Mouse (Mus musculus) liver, adult 2 months (tissue): ENCODE data around the gene Nop53. TPM values are rescaled to one million over a fixed set of nuclear protein-coding genes. Genes with fewer than 3 reads are reported as not detected.

Source experiments
- DNase-seq: peaks from one replicate; pipeline ENCODE4 v3.0.0-alpha.2; 2011; ENCODE audit warnings: low read depth, low spot score; ENCODE audit errors: extremely low read depth
- H3K27ac ChIP-seq: fragments of 200-500 bp; replicated peaks from 2 replicates; pipeline ENCODE4 v1.5.1; 2012; ENCODE audit warnings: low read depth, mild to moderate bottlenecking, control low read depth, inconsistent platforms, low read length; ENCODE audit not compliant: insufficient read depth
- H3K27me3 ChIP-seq: fragments of 200-500 bp; 2 replicates; pipeline ENCODE4 v1.6.1; 2012; ENCODE audit warnings: mild to moderate bottlenecking, moderate library complexity, low read length, inconsistent platforms; ENCODE audit not compliant: control insufficient read depth, insufficient read depth
- H3K36me3 ChIP-seq: fragments of 200-500 bp; 2 replicates; pipeline ENCODE4 v1.6.1; 2012; ENCODE audit warnings: low read length, inconsistent platforms; ENCODE audit not compliant: control insufficient read depth, insufficient read depth
- H3K4me1 ChIP-seq: fragments of 200-500 bp; 2 replicates; pipeline ENCODE4 v1.6.1; 2011; ENCODE audit warnings: low read length; ENCODE audit not compliant: control insufficient read depth, insufficient read depth
- H3K4me3 ChIP-seq: fragments of 200-500 bp; 2 replicates; pipeline ENCODE4 v1.5.1; 2011; ENCODE audit warnings: low read depth, mild to moderate bottlenecking, control low read depth, low read length, moderate library complexity; ENCODE audit not compliant: insufficient read depth
- H3K79me2 ChIP-seq: fragments of 200-500 bp; 2 replicates; pipeline ENCODE4 v1.6.1; 2012; ENCODE audit warnings: inconsistent platforms, mild to moderate bottlenecking, low read length, moderate library complexity; ENCODE audit not compliant: control insufficient read depth, insufficient read depth
- H3K9ac ChIP-seq: fragments of 200-500 bp; 2 replicates; pipeline ENCODE4 v1.6.1; 2012; ENCODE audit warnings: low read depth, mild to moderate bottlenecking, control low read depth, inconsistent platforms, low read length
- CTCF ChIP-seq: fragments of 200-500 bp; IDR thresholded peaks from 2 replicates; pipeline ENCODE4 v1.5.1; 2011; ENCODE audit warnings: low read depth, low read length, control low read depth
- POLR2A ChIP-seq: fragments of 200-500 bp; IDR thresholded peaks from 2 replicates; pipeline ENCODE4 v1.6.1; 2011; ENCODE audit warnings: low read length, control low read depth; ENCODE audit not compliant: insufficient read depth; ENCODE audit errors: extremely low read depth
- WGBS: fragments of 180-500 bp; shearing (Covaris S2); methylation state at CpG from one replicate; pipeline ENCODE4 v1.1.7; 2018; 5-methylcytosine and 5-hydroxymethylcytosine counted together
- polyA plus RNA-seq: library from polyadenylated mRNA; depleted of rRNA; stranded (reverse); fragments of >200 nt; gene quantifications from 2 replicates; pipeline ENCODE4 v1.2.3, GENCODE M21; 2012
- total RNA-seq: library from RNA; depleted of rRNA; stranded (reverse); fragments of >200 nt; gene quantifications from 2 replicates; pipeline ENCODE4 v1.2.3, GENCODE M21; 2014

Gene Nop53
- total and polyA plus RNA-seq, 2 experiments: 59.6 to 65.2 TPM

DNA sequence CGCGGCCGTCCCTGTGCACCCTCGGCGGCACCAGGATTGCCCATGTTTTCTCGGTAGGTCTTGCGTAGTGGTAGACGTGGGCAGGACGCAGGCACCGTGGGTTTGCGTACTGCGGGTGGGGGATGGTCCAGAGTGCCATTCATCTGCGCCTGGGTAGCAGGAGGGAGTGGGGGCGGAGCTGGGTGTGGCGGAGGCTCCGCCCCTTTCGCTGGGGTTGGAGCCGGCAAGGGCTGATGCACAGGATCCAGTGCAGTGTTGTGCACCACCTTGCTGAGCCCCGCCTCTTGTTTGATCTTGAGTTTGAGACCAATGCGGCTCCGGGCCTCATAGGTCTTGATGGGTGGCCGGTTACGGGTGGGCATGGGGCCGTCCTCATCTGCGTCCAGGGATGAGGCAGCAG, 26.4 kb upstream of the Nop53 start:
- H3K9ac ChIP-seq: no peak overlapping the region
- DNase-seq: no peak
- H3K4me3 ChIP-seq: no peak overlapping the region
- TF ChIP-seq POLR2A (no peak), CTCF (no peak)
- H3K4me1 ChIP-seq: no peaks in the 10 kb centered on the region
- H3K27ac ChIP-seq: no peak overlapping the region
- H3K79me2 ChIP-seq: no peaks in the 10 kb centered on the region
- 91% methylated on average over 25 of the region's 25 CpGs for WGBS
- no peaks in the 10 kb centered on the region for H3K27me3 ChIP-seq
- H3K36me3 ChIP-seq: peaks cover 7% of the 10 kb centered on the region; the same call in 1 of the 2 replicates

DNA sequence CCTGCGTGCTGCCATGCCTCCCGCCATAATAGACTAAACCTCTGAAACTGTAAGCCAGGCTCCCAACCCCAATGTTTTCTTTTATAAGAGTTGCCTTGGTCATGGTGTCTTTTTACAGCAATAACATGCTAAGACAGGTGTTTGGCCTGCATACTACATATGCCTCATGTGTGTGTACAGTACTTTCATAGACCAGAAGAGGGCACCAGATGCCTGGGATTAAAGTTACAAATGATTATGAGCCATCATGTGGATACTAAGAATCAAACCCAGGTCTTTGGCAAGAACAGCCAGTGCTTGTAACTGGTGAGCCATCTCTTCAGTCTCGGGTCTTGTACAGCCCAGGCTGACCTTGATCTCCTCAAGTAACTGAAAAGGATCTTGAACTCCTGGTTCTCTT, 23.8 kb upstream of the Nop53 start:
- 99% methylated on average over 3 of the region's 3 CpGs for WGBS
- TF ChIP-seq POLR2A (no peak), CTCF (peak; percentile 19; the same call in 1 of the 2 replicates)
- no peak for DNase-seq
- Histone ChIP-seq H3K9ac (no peak overlapping the region), H3K36me3 (peaks cover 7% of the 10 kb centered on the region; the same call in 1 of the 2 replicates), H3K27me3 (no peaks in the 10 kb centered on the region), H3K79me2 (no peaks in the 10 kb centered on the region), H3K4me3 (no peak overlapping the region), H3K27ac (no peak overlapping the region), H3K4me1 (no peaks in the 10 kb centered on the region)

DNA sequence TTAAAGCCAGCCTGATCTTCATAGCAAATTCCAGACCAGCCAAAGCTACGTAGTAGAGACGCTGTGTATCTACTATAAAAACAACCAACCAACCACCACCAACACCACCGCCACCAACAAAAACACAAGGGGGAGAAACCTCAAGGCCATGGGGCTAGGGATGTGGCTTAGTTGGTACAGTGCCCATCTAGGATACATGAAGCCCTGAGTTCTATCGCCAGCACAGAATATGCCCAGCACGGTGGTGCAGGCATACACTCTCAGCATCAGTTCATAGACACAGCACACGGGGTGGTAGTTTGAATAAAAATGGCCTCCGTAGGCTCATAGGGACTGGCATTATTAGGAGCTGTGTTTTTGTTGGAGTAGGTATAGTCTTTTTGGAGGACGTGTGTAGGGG, 22.4 kb upstream of the Nop53 start:
- H3K36me3 ChIP-seq: peaks cover 7% of the 10 kb centered on the region; the same call in 1 of the 2 replicates
- no peaks in the 10 kb centered on the region for H3K27me3 ChIP-seq
- no peaks in the 10 kb centered on the region for H3K79me2 ChIP-seq
- 92% methylated on average over 8 of the region's 8 CpGs for WGBS
- no peak overlapping the region for H3K27ac ChIP-seq
- DNase-seq: no peak
- no peak overlapping the region for H3K9ac ChIP-seq
- H3K4me3 ChIP-seq: no peak overlapping the region
- H3K4me1 ChIP-seq: no peaks in the 10 kb centered on the region
- no peak for TF ChIP-seq CTCF
- TF ChIP-seq POLR2A: no peak

DNA sequence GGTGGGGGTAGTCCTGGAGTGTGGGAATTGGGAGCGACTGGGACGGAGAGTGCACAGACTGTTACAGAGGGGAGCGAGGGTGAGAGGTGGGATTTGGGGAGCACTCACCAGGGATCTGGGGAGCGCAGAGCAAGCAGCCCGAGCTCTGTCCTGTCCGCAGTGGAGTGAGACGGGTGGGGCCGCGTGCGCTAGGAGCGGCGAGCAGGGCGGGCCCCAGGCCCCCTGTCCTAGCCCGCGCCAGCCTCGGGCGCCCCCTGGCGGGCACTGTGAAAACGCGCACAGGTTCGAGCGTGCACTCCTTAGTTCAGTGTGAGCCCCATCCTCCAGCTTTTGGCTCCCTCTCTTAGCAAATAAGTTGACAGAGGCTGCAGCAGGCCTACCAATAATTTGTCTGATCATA, 21.4 kb upstream of the Nop53 start, which contains the start of gene Ehd2:
Gene Ehd2 (minus strand): TSS at position 256 of the 400 bp plus-strand sequence.
- no peaks in the 10 kb centered on the region for H3K79me2 ChIP-seq
- 5% methylated on average over 22 of the region's 22 CpGs for WGBS
- no peaks in the 10 kb centered on the region for H3K4me1 ChIP-seq
- no peaks in the 10 kb centered on the region for H3K27me3 ChIP-seq
- peak; percentile 87 for TF ChIP-seq CTCF
- no peak for TF ChIP-seq POLR2A
- peak within 1 kb of the TSS; percentile 46 for H3K9ac ChIP-seq
- H3K27ac ChIP-seq: no peak within 1 kb of the TSS
- H3K36me3 ChIP-seq: peaks cover 4% of the 10 kb centered on the region; the same call in 1 of the 2 replicates
- peak; percentile 35 for DNase-seq
- peak within 1 kb of the TSS; percentile 53 for H3K4me3 ChIP-seq

DNA sequence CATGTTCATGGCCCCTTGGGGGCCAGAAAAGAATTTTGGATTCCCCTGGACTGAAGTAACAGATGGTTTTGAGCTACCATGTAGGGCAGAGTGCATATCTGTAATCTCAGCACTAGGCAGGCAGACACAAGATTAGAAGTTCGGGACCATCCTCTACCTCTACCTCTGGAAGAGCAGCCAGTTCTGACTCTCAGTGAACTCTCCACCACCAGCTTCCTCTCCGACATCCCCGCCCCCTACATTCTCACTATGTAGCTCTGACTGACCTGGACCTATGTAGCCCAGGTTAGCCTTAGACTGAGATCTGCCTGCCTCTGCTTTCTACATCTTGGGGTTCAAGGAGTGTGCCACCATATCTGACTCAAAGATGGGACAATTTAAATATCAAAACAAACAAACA, 20.6 kb upstream of the Nop53 start:
- H3K79me2 ChIP-seq: no peaks in the 10 kb centered on the region
- no peak for DNase-seq
- H3K27me3 ChIP-seq: no peaks in the 10 kb centered on the region
- WGBS: 76% methylated on average over 3 of the region's 3 CpGs
- no peaks in the 10 kb centered on the region; the same call in 1 of the 2 replicates for H3K36me3 ChIP-seq
- H3K27ac ChIP-seq: no peak overlapping the region
- H3K4me1 ChIP-seq: no peaks in the 10 kb centered on the region
- no peak for TF ChIP-seq CTCF
- TF ChIP-seq POLR2A: no peak
- no peak overlapping the region; the same call in 1 of the 2 replicates for H3K9ac ChIP-seq
- H3K4me3 ChIP-seq: peak overlapping the region; percentile 10; the same call in 1 of the 2 replicates

DNA sequence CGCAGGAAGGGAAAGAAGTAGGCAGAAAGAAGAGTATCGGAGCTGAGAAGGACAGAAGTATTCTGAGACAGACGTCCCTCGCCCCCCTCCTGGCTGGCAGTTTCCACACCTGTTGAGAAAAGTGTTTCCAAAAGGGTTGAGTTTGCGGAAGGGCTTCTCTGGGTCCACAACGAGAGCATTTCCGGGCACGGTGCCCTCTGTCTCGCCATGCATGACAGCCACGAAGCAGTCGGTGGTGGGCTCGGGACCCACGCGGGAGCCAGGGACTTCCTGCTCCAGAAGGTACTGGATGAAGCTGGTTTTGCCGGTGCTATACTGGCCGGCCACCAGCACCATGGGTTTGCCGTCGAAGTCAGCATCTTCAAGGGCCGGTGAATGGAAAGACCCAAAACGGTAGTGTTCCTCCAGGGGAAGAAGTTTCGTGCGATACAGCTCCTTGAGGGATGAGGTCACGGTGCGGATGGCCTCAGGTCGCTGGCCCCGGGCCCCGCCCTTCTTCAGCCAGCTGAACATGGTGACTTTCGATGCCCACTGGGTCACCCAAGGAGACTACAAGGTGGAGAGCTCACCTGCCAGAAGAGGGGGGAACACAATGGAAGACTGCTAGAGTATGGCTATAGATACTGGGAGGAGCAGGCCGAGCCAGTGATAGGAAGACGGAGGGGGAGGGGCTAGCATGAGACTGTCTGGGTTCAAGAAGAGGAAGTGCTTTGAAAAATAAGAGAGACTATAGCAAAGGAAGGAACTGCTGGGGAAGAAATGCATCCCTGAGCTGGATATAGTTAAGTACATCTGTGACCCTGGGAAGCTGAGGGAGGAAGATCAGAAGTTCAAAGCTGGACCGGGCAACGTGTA, 18.2 kb upstream of the Nop53 start:
- 75% methylated on average over 32 of the region's 32 CpGs for WGBS
- Histone ChIP-seq H3K9ac (no peak overlapping the region), H3K27me3 (no peaks in the 10 kb centered on the region), H3K4me1 (no peaks in the 10 kb centered on the region), H3K27ac (no peak overlapping the region), H3K4me3 (no peak overlapping the region), H3K36me3 (no peaks in the 10 kb centered on the region), H3K79me2 (no peaks in the 10 kb centered on the region)
- DNase-seq: no peak
- no peak for TF ChIP-seq CTCF
- TF ChIP-seq POLR2A: no peak
